Mouse (Mus musculus) R1 (cell line): ENCODE results near the gene Snx27.

ENCODE experiments used
- DNase-seq: peaks from one replicate; pipeline ENCODE4 v3.0.0-alpha.2; 2018; ENCODE audit warnings: low read depth, low spot score

Gene Snx27

GRCm38 (mm10) chr3:94582456-94582891 is at the start of gene Snx27:
Gene Snx27, minus strand, starts transcription at chr3:94582716.
- DNase-seq, result peak; percentile 96

GRCm38 (mm10) chr3:94629876-94630275 is 47.4 kb upstream of the Snx27 start:
- DNase-seq, result no peak

GRCm38 (mm10) chr3:94628712-94629111 is 46.2 kb upstream of the Snx27 start:
- no peak for DNase-seq

GRCm38 (mm10) chr3:94624281-94624680 is 41.8 kb upstream of the Snx27 start:
- no peak for DNase-seq

- no peak for DNase-seq
Observed at GRCm38 (mm10) chr3:94622550-94622949, 40.0 kb upstream of the Snx27 start.

- DNase-seq, result no peak
Observed at GRCm38 (mm10) chr3:94621740-94622507, 39.4 kb upstream of the Snx27 start.

GRCm38 (mm10) chr3:94616717-94617116 is 34.2 kb upstream of the Snx27 start:
- DNase-seq, result peak; percentile 78

GRCm38 (mm10) chr3:94613258-94613878 is 30.9 kb upstream of the Snx27 start:
- DNase-seq, result no peak

GRCm38 (mm10) chr3:94612274-94612673 is 29.8 kb upstream of the Snx27 start:
- no peak for DNase-seq

- no peak for DNase-seq
Observed at GRCm38 (mm10) chr3:94611834-94612233, 29.3 kb upstream of the Snx27 start.

- DNase-seq, result no peak
Observed at GRCm38 (mm10) chr3:94611343-94611742, 28.8 kb upstream of the Snx27 start.

- DNase-seq, result no peak
Observed at GRCm38 (mm10) chr3:94610581-94610980, 28.1 kb upstream of the Snx27 start.

GRCm38 (mm10) chr3:94609621-94610020 is 27.1 kb upstream of the Snx27 start:
- DNase-seq, result no peak

- DNase-seq, result peak; percentile 58
Observed at GRCm38 (mm10) chr3:94601959-94602358, 19.4 kb upstream of the Snx27 start.

GRCm38 (mm10) chr3:94597224-94597779 is 14.8 kb upstream of the Snx27 start:
- no peak for DNase-seq

- no peak for DNase-seq
Observed at GRCm38 (mm10) chr3:94595871-94596287, 13.4 kb upstream of the Snx27 start.

GRCm38 (mm10) chr3:94591066-94591465 is 8.6 kb upstream of the Snx27 start:
- DNase-seq, result no peak

- no peak for DNase-seq
Observed at GRCm38 (mm10) chr3:94587962-94588361, 5.4 kb upstream of the Snx27 start.

- DNase-seq, result no peak
Observed at GRCm38 (mm10) chr3:94582944-94583343, 428 bp upstream of the Snx27 start.

GRCm38 (mm10) chr3:94581793-94582455 is 592 bp downstream of the Snx27 start:
- peak; percentile 49 for DNase-seq

GRCm38 (mm10) chr3:94581138-94581780 is 1.3 kb downstream of the Snx27 start:
- DNase-seq, result peak; percentile 40

- no peak for DNase-seq
Observed at GRCm38 (mm10) chr3:94574506-94574905, 8.0 kb downstream of the Snx27 start.
